Mouse (Mus musculus) forebrain, embryonic 14.5 days (tissue): Measurements from ENCODE around the gene Josd1. TPM values are rescaled to one million over a fixed set of nuclear protein-coding genes. Genes with fewer than 3 reads are reported as not detected.
A peak's percentile ranks its signal among the peaks of the same experiment; 100 is the strongest.

Experiments used
- ATAC-seq: fragments of 200-750 bp; cut with Nextera tagmentation; 2 replicates; pipeline ENCODE4 v1.8.0; 2017; ENCODE audit warnings: mild to moderate bottlenecking, moderate library complexity
- DNase-seq: peaks from one replicate; pipeline ENCODE4 v3.0.0-alpha.2; 2015; ENCODE audit warnings: low spot score
- H3K27ac ChIP-seq: fragments of 300-500 bp; sonication (generic); 2 replicates; pipeline ENCODE4 v1.5.1; 2014; ENCODE audit warnings: low read depth, mild to moderate bottlenecking, control low read depth, low read length, moderate library complexity
- H3K27me3 ChIP-seq: fragments of 300-500 bp; sonication (generic); replicated peaks from 2 replicates; pipeline ENCODE4 v1.6.1; 2014; ENCODE audit warnings: low read length, control low read depth, mixed read lengths; ENCODE audit not compliant: control insufficient read depth, insufficient read depth
- H3K36me3 ChIP-seq: fragments of 300-500 bp; sonication (generic); 2 replicates; pipeline ENCODE4 v1.6.1; 2014; ENCODE audit warnings: low read length, control low read depth; ENCODE audit not compliant: control insufficient read depth, insufficient read depth
- H3K4me1 ChIP-seq: fragments of 300-500 bp; sonication (generic); 2 replicates; pipeline ENCODE4 v1.6.1; 2014; ENCODE audit warnings: antibody characterized with exemption, low read length, control low read depth; ENCODE audit not compliant: control insufficient read depth, insufficient read depth
- H3K4me2 ChIP-seq: fragments of 300-500 bp; sonication (generic); 2 replicates; pipeline ENCODE4 v1.6.1; 2014; ENCODE audit warnings: mild to moderate bottlenecking, control low read depth, low read length
- H3K4me3 ChIP-seq: fragments of 300-500 bp; sonication (generic); 2 replicates; pipeline ENCODE4 v1.5.1; 2014; ENCODE audit warnings: low read depth, low read length, control low read depth
- H3K9ac ChIP-seq: fragments of 300-500 bp; sonication (generic); 2 replicates; pipeline ENCODE4 v1.6.1; 2014; ENCODE audit warnings: mild to moderate bottlenecking, low read length, control low read depth, moderate library complexity
- H3K9me3 ChIP-seq: fragments of 300-500 bp; sonication (generic); replicated peaks from 2 replicates; pipeline ENCODE4 v1.6.1; 2016; ENCODE audit warnings: low read length, control low read depth, mixed read lengths; ENCODE audit not compliant: control insufficient read depth
- WGBS: fragments of 180-500 bp; shearing (Covaris S2); extraction: QIAGEN DNeasy Blood & Tissue Kit; methylation state at CpG from one replicate; pipeline ENCODE4 v1.1.7; 2014; 5-methylcytosine and 5-hydroxymethylcytosine counted together
- polyA plus RNA-seq: library from polyadenylated mRNA; unstranded; fragments of >200 nt; fragmentation: Nextera tagmentation; extraction: Ambion mirVana; gene quantifications from 2 replicates; pipeline ENCODE4 v1.2.1, GENCODE M21; 2014

The Josd1 gene
- polyA plus RNA-seq, 1 experiment from 2014 or later = 15.2 TPM

GRCm38 (mm10) chr15:79696508-79696907 is 8.8 kb upstream of the Josd1 start:
- H3K27ac ChIP-seq = peak overlapping the region; percentile 84; the same call in 1 of the 2 replicates

DNA sequence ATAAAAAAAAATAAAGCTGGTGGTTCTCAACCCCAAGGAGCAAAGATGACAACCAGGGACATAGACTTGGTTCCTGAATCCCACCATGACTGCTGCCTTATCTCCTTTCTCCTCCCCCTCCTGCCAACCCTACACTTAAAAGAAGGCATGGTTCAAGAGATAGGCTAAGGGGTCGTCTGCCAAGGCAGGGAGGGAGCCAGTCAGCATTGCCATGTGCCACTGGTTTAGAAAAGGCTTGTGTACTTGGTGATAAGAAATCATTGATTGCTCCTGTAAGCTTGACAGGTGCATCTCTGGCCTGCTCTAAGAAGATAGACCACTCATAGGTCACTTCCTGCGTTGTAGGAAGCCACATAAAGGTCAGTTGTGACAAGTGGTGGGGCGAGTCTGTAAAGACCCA is 7.8 kb upstream of the Josd1 start:
- no peak overlapping the region for H3K9ac ChIP-seq
- no peak overlapping the region for H3K4me3 ChIP-seq
- H3K27me3 ChIP-seq = no peaks in the 10 kb centered on the region
- DNase-seq (no peak), ATAC-seq (no peak)
- H3K9me3 ChIP-seq = no peaks in the 10 kb centered on the region
- peaks cover 11% of the 10 kb centered on the region for H3K36me3 ChIP-seq
- H3K4me2 ChIP-seq = no peak overlapping the region
- 85% methylated on average over 3 of the region's 3 CpGs for WGBS
- peaks cover 16% of the 10 kb centered on the region for H3K4me1 ChIP-seq
- no peak overlapping the region for H3K27ac ChIP-seq

More at GRCm38 (mm10) chr15:79696508-79696907, 8.8 kb upstream of the Josd1 start:
- DNase-seq = no peak
- Histone ChIP-seq H3K4me2 (no peak overlapping the region), H3K9me3 (no peaks in the 10 kb centered on the region), H3K27me3 (no peaks in the 10 kb centered on the region), H3K4me1 (peaks cover 14% of the 10 kb centered on the region), H3K9ac (no peak overlapping the region), H3K4me3 (no peak overlapping the region), H3K36me3 (peaks cover 11% of the 10 kb centered on the region)
- no peak for ATAC-seq
- 94% methylated on average over 2 of the region's 2 CpGs for WGBS

DNA sequence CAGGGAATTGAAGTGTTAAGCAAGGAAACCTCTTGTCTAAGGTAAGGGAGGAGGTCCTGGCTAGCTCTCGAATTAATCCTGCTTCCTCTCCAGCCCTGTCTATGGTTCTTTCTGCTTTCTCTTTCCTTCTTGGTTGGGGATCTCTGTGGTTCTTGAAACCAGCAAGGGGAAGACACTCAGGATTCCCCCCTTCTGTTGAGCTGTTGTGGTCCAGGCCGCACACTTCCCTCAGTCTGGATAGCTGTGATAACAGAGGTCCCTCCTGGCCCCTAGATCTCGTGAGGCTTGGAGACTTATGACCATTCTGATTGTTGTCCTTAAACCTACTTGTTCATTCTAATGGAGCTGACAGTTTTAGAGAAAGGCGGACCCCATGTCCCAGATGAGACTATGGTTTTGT is 6.8 kb upstream of the Josd1 start:
- no peak overlapping the region for H3K4me3 ChIP-seq
- no peak overlapping the region for H3K4me2 ChIP-seq
- ATAC-seq = no peak
- no peak for DNase-seq
- no peaks in the 10 kb centered on the region for H3K9me3 ChIP-seq
- H3K9ac ChIP-seq = no peak overlapping the region
- peaks cover 11% of the 10 kb centered on the region for H3K36me3 ChIP-seq
- WGBS = 94% methylated on average over 4 of the region's 4 CpGs
- no peaks in the 10 kb centered on the region for H3K27me3 ChIP-seq
- H3K27ac ChIP-seq = no peak overlapping the region
- H3K4me1 ChIP-seq = peaks cover 21% of the 10 kb centered on the region

DNA sequence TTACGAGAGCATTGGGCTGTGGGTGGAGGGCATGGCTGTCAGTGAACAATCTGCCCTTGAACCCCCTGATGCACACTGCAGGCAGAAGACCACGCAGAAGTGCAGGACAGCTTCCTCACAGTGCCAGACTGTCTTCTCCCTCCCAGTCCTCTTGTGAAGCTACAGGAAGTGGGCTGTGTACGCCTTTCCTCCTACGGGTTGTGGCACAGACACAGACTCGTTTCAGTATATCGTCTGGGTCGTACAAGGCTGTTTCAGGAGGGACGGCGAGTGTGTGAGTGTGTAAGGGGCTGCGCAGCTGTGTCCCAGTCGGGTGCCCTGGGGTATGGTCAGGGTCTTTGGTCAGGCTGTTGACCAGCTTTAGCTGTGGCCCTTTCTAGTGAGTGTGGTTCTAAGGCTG is 6.0 kb upstream of the Josd1 start:
- Histone ChIP-seq H3K4me3 (no peak overlapping the region), H3K36me3 (peaks cover 9% of the 10 kb centered on the region), H3K9me3 (no peaks in the 10 kb centered on the region), H3K4me1 (peaks cover 21% of the 10 kb centered on the region), H3K27ac (no peak overlapping the region), H3K27me3 (no peaks in the 10 kb centered on the region), H3K9ac (no peak overlapping the region), H3K4me2 (no peak overlapping the region)
- ATAC-seq (no peak), DNase-seq (no peak)
- 93% methylated on average over 11 of the region's 11 CpGs for WGBS

GRCm38 (mm10) chr15:79692334-79692733 is 4.6 kb upstream of the Josd1 start:
- H3K27ac ChIP-seq = no peak overlapping the region
- 76% methylated on average over 5 of the region's 5 CpGs for WGBS
- H3K4me2 ChIP-seq = peak overlapping the region; percentile 14; the same call in 1 of the 2 replicates
- H3K4me3 ChIP-seq = peak overlapping the region; percentile 93; the same call in 1 of the 2 replicates
- peaks cover 9% of the 10 kb centered on the region for H3K36me3 ChIP-seq
- DNase-seq = no peak
- H3K27me3 ChIP-seq = no peaks in the 10 kb centered on the region
- peak overlapping the region; percentile 22; the same call in 1 of the 2 replicates for H3K9ac ChIP-seq
- ATAC-seq = no peak
- H3K4me1 ChIP-seq = peaks cover 26% of the 10 kb centered on the region
- no peaks in the 10 kb centered on the region for H3K9me3 ChIP-seq

DNA sequence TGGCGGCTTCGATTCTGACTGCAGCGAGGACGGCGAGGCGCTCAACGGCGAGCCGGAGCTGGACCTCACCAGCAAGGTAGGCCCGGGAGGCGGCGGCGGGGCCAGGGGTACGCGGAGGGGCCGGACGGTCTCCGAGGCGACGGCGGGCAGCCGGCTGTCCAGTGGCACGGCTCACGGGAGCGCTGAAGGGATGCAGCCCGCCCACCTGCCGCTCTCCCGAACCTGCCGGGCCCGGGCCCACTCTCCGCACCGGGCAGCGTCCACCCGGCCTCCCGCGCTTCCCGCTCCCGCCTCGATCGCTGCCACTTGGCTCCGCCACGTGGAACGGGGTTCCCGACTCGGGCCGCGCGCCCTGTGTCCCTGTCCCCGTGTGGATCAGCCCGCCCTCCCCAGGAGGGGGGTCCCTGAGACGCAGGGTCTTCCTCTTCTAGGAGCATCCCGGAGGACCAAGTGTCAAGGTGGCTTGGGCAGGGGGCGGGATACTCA is 3.3 kb upstream of the Josd1 start:
- ATAC-seq = peak; percentile 16; the same call in 1 of the 2 replicates

GRCm38 (mm10) chr15:79690426-79691022 is 2.8 kb upstream of the Josd1 start, which contains the start of gene Gtpbp1:
Gtpbp1 (plus strand) TSS chr15:79690845.
- 0% methylated on average over 44 of the region's 45 CpGs for WGBS
- H3K27ac ChIP-seq = peak within 1 kb of the TSS; percentile 84
- peaks cover 6% of the 10 kb centered on the region; the same call in 1 of the 2 replicates for H3K36me3 ChIP-seq
- H3K4me2 ChIP-seq = peak within 1 kb of the TSS; percentile 97
- H3K27me3 ChIP-seq = no peaks in the 10 kb centered on the region
- DNase-seq (peak; percentile 100), ATAC-seq (peak; percentile 97)
- peak within 1 kb of the TSS; percentile 87 for H3K9ac ChIP-seq
- H3K9me3 ChIP-seq = no peaks in the 10 kb centered on the region
- H3K4me3 ChIP-seq = peak within 1 kb of the TSS; percentile 93
- H3K4me1 ChIP-seq = peaks cover 36% of the 10 kb centered on the region

More for the DNA sequence above, 3.3 kb upstream of the Josd1 start:
- Histone ChIP-seq H3K9me3 (no peaks in the 10 kb centered on the region), H3K27ac (peak overlapping the region; percentile 84), H3K27me3 (no peaks in the 10 kb centered on the region), H3K4me2 (peak overlapping the region; percentile 97), H3K4me3 (peak overlapping the region; percentile 93), H3K4me1 (peaks cover 31% of the 10 kb centered on the region), H3K9ac (peak overlapping the region; percentile 87), H3K36me3 (peaks cover 6% of the 10 kb centered on the region)
- under 1% methylated on average over 44 of the region's 53 CpGs for WGBS
- peak; percentile 20 for DNase-seq

GRCm38 (mm10) chr15:79689662-79690425 is 2.1 kb upstream of the Josd1 start:
- DNase-seq (no peak), ATAC-seq (no peak)
- 15% methylated on average over 24 of the region's 24 CpGs for WGBS
- Histone ChIP-seq H3K9me3 (no peaks in the 10 kb centered on the region), H3K36me3 (peaks cover 3% of the 10 kb centered on the region; the same call in 1 of the 2 replicates), H3K4me3 (peak overlapping the region; percentile 30), H3K4me2 (peak overlapping the region; percentile 68), H3K4me1 (peaks cover 43% of the 10 kb centered on the region), H3K27ac (peak overlapping the region; percentile 48; the same call in 1 of the 2 replicates), H3K27me3 (no peaks in the 10 kb centered on the region), H3K9ac (0 out of 2 replicates have a peak overlapping the region, but pooled peaks have one; percentile 29)
